Mouse (Mus musculus): ENCODE measurements at regions not wholly inside any gene's neighbourhood (a gene's known extent, or its start where the extent isn't known, plus 50 kb on each side); places are given as distances from the start of the nearest gene placed in this dataset.

GRCm38 (mm10) chr9:43537121-43537520, 206.7 kb upstream of the Nectin1 start:
- TF ChIP-seq POLR2A (IDR thresholded peaks at IDR 0.05; ENCODE audit: low read depth, low read length) (no peak), CTCF (IDR thresholded peaks at IDR 0.05; ENCODE audit: extremely low read depth, insufficient read length, insufficient replicate concordance, low read depth, low read length) (no peak)

Measured in small intestine, adult 2 months (tissue).